Mouse (Mus musculus) lung, adult 2 months (tissue): ENCODE measurements around the gene Edem3. TPM values are rescaled to one million over a fixed set of nuclear protein-coding genes. Genes with fewer than 3 reads are reported as not detected.

Source experiments
- DNase-seq: peaks from one replicate; pipeline ENCODE4 v3.0.0; 2022
- H3K4me1 ChIP-seq: fragments of 200-500 bp; 2 replicates; pipeline ENCODE4 v1.6.1; 2011; ENCODE audit warnings: low read length; ENCODE audit not compliant: control insufficient read depth, insufficient read depth
- H3K4me3 ChIP-seq: fragments of 200-500 bp; replicated peaks from 2 replicates; pipeline ENCODE3; 2011; ENCODE audit warnings: low read depth, mild to moderate bottlenecking, control low read depth, low read length; ENCODE audit errors: extremely low read depth
- CTCF ChIP-seq: fragments of 200-500 bp; IDR thresholded peaks from 2 replicates; pipeline ENCODE4 v1.5.1; 2011; ENCODE audit warnings: mild to moderate bottlenecking, low read length, control low read depth; ENCODE audit not compliant: insufficient read depth
- POLR2A ChIP-seq: fragments of 200-500 bp; IDR thresholded peaks from 2 replicates; pipeline ENCODE4 v1.6.1; 2011; ENCODE audit warnings: low read depth, mild to moderate bottlenecking, control low read depth, low read length, borderline replicate concordance; ENCODE audit errors: extremely low read depth
- WGBS: fragments of 180-500 bp; shearing (Covaris S2); methylation state at CpG from one replicate; pipeline ENCODE4 v1.1.7; 2018; 5-methylcytosine and 5-hydroxymethylcytosine counted together
- polyA plus RNA-seq: library from polyadenylated mRNA; depleted of rRNA; stranded (reverse); fragments of >200 nt; gene quantifications from 2 replicates; pipeline ENCODE4 v1.2.3, GENCODE M21; 2012

Gene Edem3
- polyA plus RNA-seq, 1 experiment, result 8.5 TPM

DNA sequence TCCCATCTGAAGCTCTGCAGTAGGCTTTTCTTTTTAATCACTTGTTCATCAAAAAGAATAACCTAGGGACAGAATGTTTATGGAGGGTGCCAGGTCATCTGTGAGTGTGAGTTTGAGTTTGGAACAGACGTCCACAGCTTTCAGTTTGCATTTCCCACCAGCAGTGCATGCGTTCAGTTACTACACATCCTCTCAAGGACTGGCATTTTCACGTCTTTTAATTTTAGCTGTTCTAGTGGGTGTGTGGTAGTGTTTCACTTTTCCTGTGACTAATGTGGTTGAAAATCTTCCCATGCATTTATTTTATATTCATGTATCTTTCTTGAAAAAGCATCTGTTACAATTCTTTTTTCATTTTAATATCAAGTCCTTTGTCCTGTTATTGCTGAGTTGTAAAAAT is 9.1 kb downstream of the Edem3 start:
- Histone ChIP-seq H3K4me1 (peaks cover 2% of the 10 kb centered on the region; the same call in 1 of the 2 replicates), H3K4me3 (no peak overlapping the region)
- WGBS, result 54% methylated on average over 3 of the region's 3 CpGs
- no peak for TF ChIP-seq POLR2A
- TF ChIP-seq CTCF, result no peak
- no peak for DNase-seq

DNA sequence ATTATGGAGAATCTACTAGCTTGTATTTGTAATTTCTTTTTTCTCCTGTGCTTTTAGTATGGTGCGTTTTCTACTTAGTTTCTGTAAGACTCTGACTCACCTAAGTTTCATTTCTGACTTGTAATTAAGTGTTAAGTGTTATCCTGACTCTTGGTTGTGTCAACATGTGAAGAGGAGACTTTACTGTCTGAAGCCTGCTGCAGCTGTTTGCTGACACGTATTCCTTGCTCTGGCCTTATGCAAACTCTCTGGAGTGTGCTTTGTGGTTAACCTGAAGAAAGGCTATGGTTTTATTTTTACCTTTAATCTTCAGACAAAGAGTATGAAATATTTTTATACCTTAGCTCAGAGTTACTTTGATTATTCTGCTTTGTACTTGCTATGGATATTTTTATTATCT is 11.0 kb downstream of the Edem3 start:
- DNase-seq, result no peak
- Histone ChIP-seq H3K4me1 (peaks cover 2% of the 10 kb centered on the region; the same call in 1 of the 2 replicates), H3K4me3 (no peak overlapping the region)
- TF ChIP-seq POLR2A, result no peak
- TF ChIP-seq CTCF, result no peak
- 60% methylated on average over 2 of the region's 2 CpGs for WGBS

DNA sequence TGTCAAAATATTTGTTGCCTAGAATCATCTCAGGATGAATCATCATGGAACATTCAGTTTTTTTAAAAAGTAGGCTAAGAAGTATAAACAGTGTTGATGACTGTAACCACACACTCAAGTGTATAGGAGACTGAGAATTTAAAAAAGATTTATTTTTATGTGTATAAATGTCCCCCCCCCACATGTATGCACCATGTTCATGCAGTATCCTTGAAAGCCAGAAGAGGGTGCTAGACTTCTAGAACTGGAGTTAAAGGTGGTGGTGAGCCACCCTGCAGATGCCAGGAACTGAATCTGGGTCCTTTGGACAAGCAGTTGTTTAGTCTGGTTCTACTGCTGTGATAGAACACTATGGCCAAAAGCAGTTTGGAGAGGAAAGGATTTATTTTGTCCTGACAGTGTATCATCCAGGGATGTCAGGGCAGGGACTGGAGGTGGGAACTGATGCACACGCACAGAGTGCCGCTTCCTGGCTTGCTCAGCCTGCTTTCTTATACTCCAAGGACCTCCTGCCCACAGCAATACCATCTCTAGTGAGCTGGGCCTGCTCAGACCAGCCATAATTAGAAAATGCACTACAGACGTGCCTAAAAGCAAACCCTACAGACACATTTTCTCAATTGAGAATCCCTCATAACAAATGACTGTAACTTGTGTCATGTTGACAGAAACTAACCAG is 11.9 kb downstream of the Edem3 start:
- WGBS, result 82% methylated on average over 3 of the region's 3 CpGs
- Histone ChIP-seq H3K4me1 (peaks cover 2% of the 10 kb centered on the region; the same call in 1 of the 2 replicates), H3K4me3 (no peak overlapping the region)
- no peak for DNase-seq
- TF ChIP-seq CTCF (no peak), POLR2A (no peak)

DNA sequence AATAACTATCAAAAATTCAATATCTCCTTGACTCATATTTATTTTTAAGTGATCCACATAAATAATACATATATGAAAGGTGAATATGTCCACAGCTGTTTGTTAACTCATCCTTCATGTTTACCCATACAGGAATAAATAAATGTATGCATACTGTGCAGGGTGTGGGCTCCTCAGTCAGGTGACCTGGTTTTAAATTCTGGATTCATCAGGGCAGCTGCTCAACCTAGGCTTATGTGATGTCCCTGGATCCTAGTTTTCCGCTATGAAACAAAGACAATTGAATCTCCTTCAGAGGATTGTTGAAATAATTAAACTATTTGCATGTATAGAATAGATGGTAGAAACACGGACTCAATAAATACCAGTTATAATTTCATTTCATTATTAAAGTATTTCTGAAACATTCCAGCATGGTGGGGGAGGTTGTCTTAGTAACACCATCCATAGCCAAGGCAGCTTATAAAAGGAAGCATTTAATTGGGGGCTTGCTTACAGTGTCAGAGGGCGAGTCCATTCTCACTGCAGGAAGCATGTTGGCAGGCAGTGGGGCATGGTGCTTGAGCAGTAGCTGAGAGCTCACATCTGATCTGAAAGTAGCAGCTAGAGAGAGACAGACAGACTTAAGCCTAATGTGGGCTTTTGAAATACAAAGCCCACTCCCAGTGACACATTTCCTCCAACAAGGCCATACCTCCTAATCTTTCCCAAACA is 14.2 kb downstream of the Edem3 start:
- WGBS, result 86% methylated on average over 3 of the region's 3 CpGs
- no peak for DNase-seq
- Histone ChIP-seq H3K4me3 (no peak overlapping the region), H3K4me1 (0 out of 2 replicates have a peak, but pooled peaks cover 2% of the 10 kb centered on the region)
- TF ChIP-seq CTCF (no peak), POLR2A (no peak)

DNA sequence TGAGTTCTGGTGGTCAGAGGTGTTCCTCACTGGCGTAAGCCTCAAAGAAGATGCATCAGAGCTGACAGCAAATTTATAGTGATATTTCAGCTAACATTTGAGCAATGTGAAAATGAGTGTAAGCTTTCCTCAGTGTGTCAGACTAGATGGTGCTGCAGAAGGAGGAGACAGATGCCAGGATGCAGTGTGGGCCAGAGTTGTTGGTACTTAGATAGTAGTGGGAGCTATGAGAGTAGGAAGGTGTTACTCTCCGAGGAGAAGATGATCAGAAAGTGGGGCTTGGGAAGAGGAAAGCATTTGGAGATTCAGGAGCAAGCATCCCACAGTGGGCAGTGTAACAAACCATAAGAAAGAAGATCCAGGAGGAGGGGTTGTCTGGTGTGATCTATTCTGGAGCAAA is 22.4 kb downstream of the Edem3 start:
- Histone ChIP-seq H3K4me3 (no peak overlapping the region), H3K4me1 (no peaks in the 10 kb centered on the region)
- DNase-seq, result no peak
- TF ChIP-seq CTCF (no peak), POLR2A (no peak)
- 91% methylated on average over 2 of the region's 2 CpGs for WGBS

DNA sequence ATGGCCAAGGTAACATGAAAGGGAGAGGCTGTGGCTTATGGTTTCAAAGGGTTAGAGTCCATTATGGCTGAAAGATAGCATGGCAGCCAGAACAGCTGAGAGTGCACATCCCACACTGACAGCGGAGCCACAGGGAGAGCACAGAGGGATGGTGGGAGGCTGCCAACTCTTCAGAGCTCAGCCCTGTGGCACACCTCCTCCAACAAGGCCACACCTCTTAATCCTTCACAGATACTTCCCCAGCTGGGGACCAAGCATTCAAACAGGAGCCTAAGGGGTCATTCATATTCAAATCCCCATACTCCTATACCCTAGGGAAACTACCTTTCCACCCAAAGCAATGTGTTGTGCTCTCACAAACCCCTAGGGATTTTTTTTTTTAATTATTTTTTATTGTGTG is 23.4 kb downstream of the Edem3 start:
- DNase-seq, result no peak
- WGBS, result 96% methylated on average over 1 of the region's 1 CpGs
- H3K4me1 ChIP-seq, result no peaks in the 10 kb centered on the region
- H3K4me3 ChIP-seq, result no peak overlapping the region
- TF ChIP-seq CTCF (no peak), POLR2A (no peak)

DNA sequence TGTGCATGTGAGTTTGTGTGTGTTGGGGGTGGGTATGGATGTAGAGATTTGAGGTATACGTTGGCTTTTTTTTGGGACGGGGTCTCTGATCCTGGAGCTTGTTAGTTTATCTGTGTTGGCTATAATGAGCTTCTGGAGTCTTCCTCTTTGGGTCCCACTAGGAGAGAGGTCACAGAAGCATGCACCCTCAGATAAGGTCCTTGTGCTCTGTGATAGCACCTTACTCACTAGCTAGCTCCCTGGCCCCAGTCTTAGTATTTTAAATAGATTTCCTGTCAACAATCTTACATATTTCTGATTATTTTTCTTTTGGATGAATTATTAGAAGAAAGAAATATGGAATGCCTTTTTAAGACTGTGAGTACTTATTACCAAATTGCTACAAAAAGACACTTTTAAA is 24.1 kb downstream of the Edem3 start:
- TF ChIP-seq POLR2A, result no peak
- TF ChIP-seq CTCF, result no peak
- WGBS, result 86% methylated on average over 2 of the region's 2 CpGs
- no peaks in the 10 kb centered on the region for H3K4me1 ChIP-seq
- DNase-seq, result no peak
- H3K4me3 ChIP-seq, result no peak overlapping the region

DNA sequence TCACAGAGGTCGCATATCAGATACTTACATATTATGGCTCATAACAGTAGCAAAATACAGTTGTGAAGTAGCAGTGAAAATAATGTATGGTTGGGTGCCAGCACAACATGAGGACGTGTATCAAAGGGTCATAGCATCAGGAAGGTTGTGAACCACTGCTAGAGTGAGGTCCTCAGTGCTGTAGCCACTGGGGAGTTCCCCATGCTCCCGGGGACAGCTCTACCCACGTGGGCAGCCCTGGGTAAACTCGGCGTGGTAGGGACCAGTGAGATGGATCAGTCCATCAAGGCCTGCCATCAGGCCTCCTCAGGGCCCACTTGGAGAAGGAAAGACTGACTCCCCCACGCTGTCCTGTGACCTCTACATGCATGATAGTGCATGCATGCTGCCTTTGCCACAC is 26.3 kb downstream of the Edem3 start:
- Histone ChIP-seq H3K4me1 (no peaks in the 10 kb centered on the region), H3K4me3 (no peak overlapping the region)
- no peak for TF ChIP-seq POLR2A
- TF ChIP-seq CTCF, result no peak
- DNase-seq, result no peak
- 83% methylated on average over 7 of the region's 7 CpGs for WGBS

DNA sequence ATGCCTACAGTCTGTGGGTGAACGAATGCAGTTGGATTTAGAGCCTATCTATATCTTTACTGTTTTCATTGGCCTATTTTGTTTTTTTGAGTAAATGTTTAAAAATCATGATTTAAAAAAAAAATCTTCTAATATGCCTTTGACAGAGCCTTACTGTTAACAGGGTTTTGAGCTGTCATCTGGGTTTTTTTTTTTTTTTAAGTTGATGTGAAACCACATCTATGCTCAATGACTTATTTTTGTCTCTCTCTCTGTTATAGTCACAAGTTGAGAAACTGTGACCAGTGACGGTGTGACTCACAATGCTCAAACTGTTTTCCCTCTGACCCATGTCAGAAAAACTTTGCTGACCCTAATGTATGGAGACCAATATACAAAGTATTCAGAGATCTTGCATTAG is 28.2 kb downstream of the Edem3 start:
- TF ChIP-seq CTCF, result no peak
- TF ChIP-seq POLR2A, result no peak
- DNase-seq, result no peak
- no peak overlapping the region for H3K4me3 ChIP-seq
- 95% methylated on average over 2 of the region's 2 CpGs for WGBS
- no peaks in the 10 kb centered on the region for H3K4me1 ChIP-seq

DNA sequence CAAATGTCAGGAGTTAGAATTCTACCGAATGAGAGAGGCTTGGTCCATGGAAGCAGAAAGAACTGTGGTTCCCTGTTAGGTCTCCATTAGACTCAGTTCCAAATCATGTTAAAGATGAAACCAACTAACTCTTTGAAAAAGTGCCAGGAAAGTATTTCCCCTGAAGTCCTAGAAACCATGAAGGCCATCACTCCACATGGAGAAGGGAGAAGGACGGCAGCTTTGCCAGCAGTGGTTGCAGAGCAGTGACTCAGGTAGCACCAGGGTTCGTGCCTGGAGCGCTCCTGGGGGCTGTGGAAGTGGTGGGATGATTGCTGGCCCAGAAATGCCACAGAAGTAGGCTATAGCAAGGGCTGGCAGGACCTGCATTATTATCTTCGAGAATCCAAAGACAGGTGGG is 31.2 kb downstream of the Edem3 start:
- WGBS, result 92% methylated on average over 5 of the region's 5 CpGs
- Histone ChIP-seq H3K4me1 (no peaks in the 10 kb centered on the region), H3K4me3 (no peak overlapping the region)
- TF ChIP-seq POLR2A, result no peak
- no peak for TF ChIP-seq CTCF
- DNase-seq, result no peak
